Mouse (Mus musculus) lung, adult 2 months (tissue): ENCODE measurements around the gene Adamts12.

ENCODE experiments used
- CTCF ChIP-seq: fragments of 200-500 bp; IDR thresholded peaks from 2 replicates; pipeline ENCODE4 v1.5.1; 2011; ENCODE audit warnings: mild to moderate bottlenecking, low read length, control low read depth; ENCODE audit not compliant: insufficient read depth
- POLR2A ChIP-seq: fragments of 200-500 bp; IDR thresholded peaks from 2 replicates; pipeline ENCODE4 v1.6.1; 2011; ENCODE audit warnings: low read depth, mild to moderate bottlenecking, control low read depth, low read length, borderline replicate concordance; ENCODE audit errors: extremely low read depth

DNA sequence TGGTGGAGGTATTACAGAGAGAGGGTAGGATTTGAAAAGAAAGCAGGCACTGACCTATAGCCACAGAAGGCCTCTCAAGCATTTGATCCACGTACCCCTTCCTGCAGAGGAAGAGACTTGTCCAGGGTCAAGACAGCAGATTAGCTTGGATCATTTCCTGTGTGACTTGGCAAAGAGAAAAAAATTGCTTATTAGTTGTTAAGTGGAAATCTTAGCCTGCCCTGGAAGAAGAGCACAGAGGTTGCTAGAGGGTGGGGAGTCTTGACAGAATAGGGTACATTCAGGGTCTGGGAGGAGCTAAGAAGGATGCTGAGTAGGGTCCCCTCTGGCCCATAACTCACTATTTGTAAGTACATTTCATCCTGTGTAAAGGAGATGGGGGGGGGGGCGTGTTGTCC, 431 bp upstream of the Adamts12 start:
- TF ChIP-seq POLR2A = no peak
- no peak for TF ChIP-seq CTCF
